Mouse (Mus musculus): ENCODE results near the gene Gucy2d.

- no peak for TF ChIP-seq CTCF (IDR thresholded peaks at IDR 0.05; ENCODE audit: insufficient read depth, low read depth, low read length)
- no peak for TF ChIP-seq POLR2A (IDR thresholded peaks at IDR 0.05; ENCODE audit: insufficient read depth, low read depth, low read length)
These were observed 20.1 kb downstream of the Gucy2d start for GRCm38 (mm10) chr7:98460319-98460718.
